Mouse (Mus musculus) liver, embryonic 16.5 days (tissue): ENCODE results near the gene Kprp. TPM values are rescaled to one million over a fixed set of nuclear protein-coding genes. Genes with fewer than 3 reads are reported as not detected.

ENCODE experiments used
- ATAC-seq: fragments of 200-750 bp; cut with Nextera tagmentation; 2 replicates; pipeline ENCODE4 v1.8.0; 2017; ENCODE audit warnings: low read depth, mild to moderate bottlenecking, moderate number of reproducible peaks, moderate library complexity
- H3K27ac ChIP-seq: fragments of 300-500 bp; sonication (generic); 2 replicates; pipeline ENCODE4 v1.5.1; 2014; ENCODE audit warnings: mild to moderate bottlenecking, low read length
- H3K27me3 ChIP-seq: fragments of 300-500 bp; sonication (generic); 2 replicates; pipeline ENCODE4 v1.6.1; 2014; ENCODE audit warnings: low read depth, low read length, mixed read lengths; ENCODE audit not compliant: control insufficient read depth, insufficient read depth
- H3K36me3 ChIP-seq: fragments of 300-500 bp; sonication (generic); 2 replicates; pipeline ENCODE4 v1.6.1; 2014; ENCODE audit warnings: mild to moderate bottlenecking; ENCODE audit not compliant: control insufficient read depth, insufficient read depth
- H3K4me1 ChIP-seq: fragments of 300-500 bp; sonication (generic); 2 replicates; pipeline ENCODE4 v1.6.1; 2014; ENCODE audit warnings: low read depth, low read length, mixed read lengths; ENCODE audit not compliant: control insufficient read depth
- H3K4me2 ChIP-seq: fragments of 300-500 bp; sonication (generic); 2 replicates; pipeline ENCODE4 v1.6.1; 2014; ENCODE audit warnings: low read depth, low read length, mixed read lengths
- H3K4me3 ChIP-seq: fragments of 300-500 bp; sonication (generic); 2 replicates; pipeline ENCODE4 v1.5.1; 2014; ENCODE audit warnings: low read depth, mild to moderate bottlenecking, low read length
- H3K9ac ChIP-seq: fragments of 300-500 bp; sonication (generic); 2 replicates; pipeline ENCODE4 v1.6.1; 2014; ENCODE audit warnings: low read depth, low read length
- H3K9me3 ChIP-seq: fragments of 300-500 bp; sonication (generic); replicated peaks from 2 replicates; pipeline ENCODE4 v1.6.1; 2016; ENCODE audit warnings: low read length; ENCODE audit not compliant: control insufficient read depth
- WGBS: fragments of 180-500 bp; shearing (Covaris S2); extraction: QIAGEN DNeasy Blood & Tissue Kit; methylation state at CpG from one replicate; pipeline ENCODE4 v1.1.7; 2014; ENCODE audit not compliant: insufficient replicate concordance; 5-methylcytosine and 5-hydroxymethylcytosine counted together
- polyA plus RNA-seq: library from polyadenylated mRNA; unstranded; fragments of >200 nt; fragmentation: Nextera tagmentation; extraction: Ambion mirVana; gene quantifications from 2 replicates; pipeline ENCODE4 v1.2.1, GENCODE M21; 2015

The Kprp gene
- polyA plus RNA-seq, 1 experiment from 2014 or later: not detected

- 28% methylated on average over 1 of the region's 1 CpGs for WGBS
- Histone ChIP-seq H3K4me3 (no peak within 1 kb of the TSS), H3K36me3 (no peaks in the 10 kb centered on the region), H3K9me3 (no peaks in the 10 kb centered on the region), H3K27ac (no peak within 1 kb of the TSS), H3K27me3 (no peaks in the 10 kb centered on the region), H3K4me1 (no peaks in the 10 kb centered on the region), H3K9ac (no peak within 1 kb of the TSS), H3K4me2 (no peak within 1 kb of the TSS)
- no peak for ATAC-seq
Observed at GRCm38 (mm10) chr3:92778799-92779198, 48.2 kb downstream of the Kprp start, which contains the start of gene Lce1i. TSS of gene Lce1i (minus strand) at chr3:92778899.

Other genes starting within 250 kb of the Kprp start
- gene Smcp, start 238.2 kb downstream of the Kprp start, polyA plus RNA-seq: 0.13 and 0.24 TPM in 2 replicates
- gene 2210017I01Rik, start 219.8 kb downstream of the Kprp start, polyA plus RNA-seq: not detected in 2 replicates
- gene Lce6a, start 205.6 kb downstream of the Kprp start, polyA plus RNA-seq: 0.11 TPM in 1 of 2 replicates, not detected in the other
- gene Lce1a1, start 178.9 kb downstream of the Kprp start, polyA plus RNA-seq: not detected in 2 replicates
- gene Lce1b, start 170.3 kb downstream of the Kprp start, polyA plus RNA-seq: not detected in 2 replicates
- gene Lce1a2, start 156.9 kb downstream of the Kprp start, polyA plus RNA-seq: not detected in 2 replicates
- gene Lce1c, start 148.0 kb downstream of the Kprp start, polyA plus RNA-seq: not detected in 2 replicates
- not detected in 2 replicates for gene Lce1d, start 140.0 kb downstream of the Kprp start, polyA plus RNA-seq
- gene Lce1e, start 118.2 kb downstream of the Kprp start, polyA plus RNA-seq: not detected in 2 replicates
- not detected in 2 replicates for gene Lce1f, start 106.9 kb downstream of the Kprp start, polyA plus RNA-seq
- gene Gm38119, start 88.2 kb downstream of the Kprp start, polyA plus RNA-seq: not detected in 2 replicates
- gene Lce1g, start 74.9 kb downstream of the Kprp start, polyA plus RNA-seq: not detected in 2 replicates
- not detected in 2 replicates for gene Lce1h, start 62.2 kb downstream of the Kprp start, polyA plus RNA-seq
- gene Lce1i, start 48.3 kb downstream of the Kprp start, polyA plus RNA-seq: not detected in 2 replicates
- not detected in 2 replicates for gene Lce1j, start 36.7 kb downstream of the Kprp start, polyA plus RNA-seq
- gene Lce1k, start 19.4 kb downstream of the Kprp start, polyA plus RNA-seq: not detected in 2 replicates
- gene Lce1l, start 24.0 kb upstream of the Kprp start, polyA plus RNA-seq: not detected in 2 replicates
- gene 2310050C09Rik, start 43.0 kb upstream of the Kprp start, polyA plus RNA-seq: not detected in 2 replicates
- not detected in 2 replicates for gene Lce3a, start 99.0 kb upstream of the Kprp start, polyA plus RNA-seq
- gene Lce3b, start 105.7 kb upstream of the Kprp start, polyA plus RNA-seq: not detected in 2 replicates
- gene Lce3c, start 117.2 kb upstream of the Kprp start, polyA plus RNA-seq: not detected in 2 replicates
- gene Lce3d, start 130.1 kb upstream of the Kprp start, polyA plus RNA-seq: not detected in 2 replicates
- not detected in 2 replicates for gene Lce3e, start 139.8 kb upstream of the Kprp start, polyA plus RNA-seq
- not detected in 2 replicates for gene Lce3f, start 165.0 kb upstream of the Kprp start, polyA plus RNA-seq
- gene Crct1, start 188.4 kb upstream of the Kprp start, polyA plus RNA-seq: not detected in 2 replicates
- gene Lce1m, start 191.8 kb upstream of the Kprp start, polyA plus RNA-seq: not detected in 2 replicates
- not detected in 2 replicates for gene Gm4858, start 241.6 kb upstream of the Kprp start, polyA plus RNA-seq